Mouse (Mus musculus) stomach, embryonic 15.5 days (tissue): ENCODE measurements at regions not wholly inside any gene's neighbourhood (a gene's known extent, or its start where the extent isn't known, plus 50 kb on each side); places are given as distances from the start of the nearest gene placed in this dataset.
"Not testable (repeated sequence)": the region's sequence is repeated elsewhere in the genome, so short reads cannot be mapped to it uniquely, and the experiment has no call there.

Experiments
- ATAC-seq: fragments of 200-750 bp; cut with Nextera tagmentation; 2 replicates; pipeline ENCODE4 v1.8.0; 2017; ENCODE audit warnings: low read depth, moderate number of reproducible peaks, moderate TSS enrichment; ENCODE audit not compliant: insufficient read depth, low FRiP score
- H3K27ac ChIP-seq: fragments of 300-500 bp; sonication (generic); 2 replicates; pipeline ENCODE4 v1.5.1; 2015; ENCODE audit warnings: mild to moderate bottlenecking, inconsistent platforms
- H3K27me3 ChIP-seq: fragments of 300-500 bp; sonication (generic); replicated peaks from 2 replicates; pipeline ENCODE4 v1.6.1; 2015; ENCODE audit warnings: inconsistent platforms
- H3K36me3 ChIP-seq: fragments of 300-500 bp; sonication (generic); 2 replicates; pipeline ENCODE4 v1.6.1; 2015; ENCODE audit warnings: inconsistent platforms
- H3K4me1 ChIP-seq: fragments of 300-500 bp; sonication (generic); 2 replicates; pipeline ENCODE4 v1.6.1; 2015; ENCODE audit warnings: inconsistent platforms
- H3K4me2 ChIP-seq: fragments of 300-500 bp; sonication (generic); 2 replicates; pipeline ENCODE4 v1.6.1; 2015; ENCODE audit warnings: mild to moderate bottlenecking, inconsistent platforms
- H3K4me3 ChIP-seq: fragments of 300-500 bp; sonication (generic); replicated peaks from 2 replicates; pipeline ENCODE4 v1.5.1; 2015; ENCODE audit warnings: inconsistent platforms
- H3K9ac ChIP-seq: fragments of 300-500 bp; sonication (generic); 2 replicates; pipeline ENCODE4 v1.6.1; 2015; ENCODE audit warnings: inconsistent platforms
- H3K9me3 ChIP-seq: fragments of 300-500 bp; sonication (generic); 2 replicates; pipeline ENCODE4 v1.6.1; 2016; ENCODE audit warnings: inconsistent platforms
- WGBS: fragments of 180-500 bp; shearing (Covaris S2); methylation state at CpG from one replicate; pipeline ENCODE4 v1.1.7; 2015; 5-methylcytosine and 5-hydroxymethylcytosine counted together

DNA sequence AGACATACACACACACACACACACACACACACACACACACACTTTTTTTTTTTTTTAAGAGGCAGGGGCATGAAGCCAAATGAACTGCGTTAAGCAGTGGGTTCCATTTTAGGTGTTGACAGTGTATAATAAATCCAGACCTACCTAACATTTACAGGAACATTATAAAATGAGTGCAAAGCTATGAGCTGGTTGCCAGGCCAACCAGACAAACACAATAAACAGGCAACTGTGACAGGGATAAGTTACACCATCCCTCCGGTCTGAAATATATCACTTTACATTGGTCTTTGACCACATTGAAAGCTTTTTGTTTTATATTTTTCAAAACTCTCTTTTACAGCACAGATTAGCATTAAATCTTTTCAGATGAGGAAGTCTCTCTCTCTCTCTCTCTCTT lies 820.2 kb upstream of the Sox9 start:
- ATAC-seq, result no peak
- Histone ChIP-seq H3K27ac (no peak overlapping the region), H3K4me3 (no peak overlapping the region), H3K9me3 (no peaks in the 10 kb centered on the region), H3K9ac (no peak overlapping the region), H3K36me3 (no peaks in the 10 kb centered on the region), H3K4me1 (no peaks in the 10 kb centered on the region), H3K4me2 (no peak overlapping the region), H3K27me3 (no peaks in the 10 kb centered on the region)
- WGBS, result 40% methylated on average over 2 of the region's 2 CpGs

DNA sequence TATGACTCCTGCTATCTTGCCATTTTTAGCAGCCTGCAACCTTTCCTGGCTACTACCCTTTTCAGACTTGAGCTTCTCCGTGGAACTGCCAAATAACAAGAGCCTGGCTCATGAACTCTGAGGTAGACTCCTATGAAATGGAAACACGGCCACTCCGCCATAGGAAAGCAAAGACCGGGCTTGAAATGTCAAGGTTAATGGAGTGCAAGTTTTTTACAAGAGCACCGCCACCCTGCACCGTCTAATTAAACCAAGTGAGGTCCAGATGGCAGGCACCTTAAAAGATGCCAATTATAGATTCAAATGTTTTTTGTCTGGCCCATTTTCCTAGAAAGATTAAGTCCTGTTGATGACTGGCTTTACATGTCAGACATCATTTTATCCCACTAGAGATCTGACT lies 818.0 kb upstream of the Sox9 start:
- Histone ChIP-seq H3K4me2 (no peak overlapping the region), H3K27ac (no peak overlapping the region), H3K4me1 (no peaks in the 10 kb centered on the region), H3K9ac (no peak overlapping the region), H3K27me3 (no peaks in the 10 kb centered on the region), H3K4me3 (no peak overlapping the region), H3K9me3 (no peaks in the 10 kb centered on the region), H3K36me3 (no peaks in the 10 kb centered on the region)
- no peak for ATAC-seq
- 81% methylated on average over 6 of the region's 6 CpGs for WGBS

DNA sequence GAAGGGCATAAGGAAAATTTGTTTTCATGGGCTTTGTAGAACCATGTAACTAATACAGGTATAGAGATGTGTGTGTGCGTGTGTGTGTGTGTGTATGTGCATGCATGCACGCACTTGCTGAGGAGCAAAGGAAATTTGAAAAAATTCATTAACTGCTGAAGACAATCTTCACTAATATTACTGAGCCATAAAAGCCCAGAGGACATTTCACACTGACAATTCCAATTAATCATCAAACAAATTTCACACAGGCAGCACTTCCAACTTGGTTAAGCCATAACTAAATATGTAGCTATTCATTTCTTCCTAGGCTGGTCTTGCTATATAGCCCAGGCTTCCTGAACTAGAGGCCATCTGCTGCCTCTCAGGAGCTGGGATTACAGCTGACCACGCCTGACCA lies 815.6 kb upstream of the Sox9 start:
- ATAC-seq, result no peak
- WGBS, result 86% methylated on average over 3 of the region's 3 CpGs
- H3K27me3 ChIP-seq, result no peaks in the 10 kb centered on the region

DNA sequence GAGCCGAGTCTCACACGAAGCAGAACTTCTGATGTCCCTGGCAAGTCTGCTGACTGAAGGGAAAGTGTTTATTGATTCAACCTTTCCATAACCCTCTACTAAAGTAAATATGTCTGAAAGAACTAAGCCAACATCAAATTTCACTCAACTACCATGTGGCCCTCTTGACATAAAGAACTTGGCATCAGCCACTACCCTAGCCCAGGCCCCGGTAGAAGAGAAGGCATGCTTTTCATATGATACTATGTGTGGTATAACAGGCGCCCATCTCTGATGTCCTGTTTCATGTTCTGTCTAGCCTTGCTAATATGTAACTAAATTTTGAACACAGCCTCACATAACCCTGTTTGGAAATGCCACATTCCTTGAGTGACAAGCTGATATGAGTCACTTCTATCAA lies 811.0 kb upstream of the Sox9 start:
- Histone ChIP-seq H3K9ac (no peak overlapping the region), H3K36me3 (no peaks in the 10 kb centered on the region), H3K4me2 (no peak overlapping the region), H3K27me3 (no peaks in the 10 kb centered on the region), H3K4me3 (no peak overlapping the region), H3K9me3 (no peaks in the 10 kb centered on the region), H3K27ac (no peak overlapping the region), H3K4me1 (no peaks in the 10 kb centered on the region)
- ATAC-seq, result no peak
- 52% methylated on average over 4 of the region's 4 CpGs for WGBS

More for the DNA sequence above, 815.6 kb upstream of the Sox9 start:
- Histone ChIP-seq H3K9me3 (no peaks in the 10 kb centered on the region), H3K9ac (no peak overlapping the region), H3K27ac (no peak overlapping the region), H3K4me1 (no peaks in the 10 kb centered on the region), H3K4me3 (no peak overlapping the region), H3K36me3 (no peaks in the 10 kb centered on the region), H3K4me2 (no peak overlapping the region)

DNA sequence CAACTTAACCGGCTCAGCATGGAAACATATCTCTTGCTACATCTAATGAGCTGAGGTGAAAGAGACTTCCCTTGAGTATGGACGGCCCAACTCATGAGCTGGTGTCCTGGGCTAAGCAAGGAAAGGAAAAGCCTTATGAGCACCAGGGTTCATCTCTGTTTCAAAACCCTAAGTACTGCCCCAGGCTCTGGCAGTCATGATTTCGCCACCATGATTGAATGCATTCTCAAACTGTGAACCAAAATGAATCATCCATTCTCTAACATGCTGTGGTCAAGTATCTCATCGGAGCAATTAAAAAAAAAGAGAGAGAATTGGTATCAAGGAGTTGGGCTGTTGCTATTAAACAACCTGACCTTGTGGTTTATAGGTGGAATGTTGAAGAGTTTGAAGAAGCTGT lies 803.4 kb upstream of the Sox9 start:
- no peak overlapping the region for H3K27ac ChIP-seq
- no peaks in the 10 kb centered on the region for H3K27me3 ChIP-seq
- no peak for ATAC-seq
- WGBS, result 86% methylated on average over 4 of the region's 4 CpGs
- H3K9ac ChIP-seq, result no peak overlapping the region
- H3K4me2 ChIP-seq, result no peak overlapping the region
- no peaks in the 10 kb centered on the region for H3K9me3 ChIP-seq
- no peaks in the 10 kb centered on the region for H3K36me3 ChIP-seq
- H3K4me1 ChIP-seq, result no peaks in the 10 kb centered on the region
- H3K4me3 ChIP-seq, result no peak overlapping the region

DNA sequence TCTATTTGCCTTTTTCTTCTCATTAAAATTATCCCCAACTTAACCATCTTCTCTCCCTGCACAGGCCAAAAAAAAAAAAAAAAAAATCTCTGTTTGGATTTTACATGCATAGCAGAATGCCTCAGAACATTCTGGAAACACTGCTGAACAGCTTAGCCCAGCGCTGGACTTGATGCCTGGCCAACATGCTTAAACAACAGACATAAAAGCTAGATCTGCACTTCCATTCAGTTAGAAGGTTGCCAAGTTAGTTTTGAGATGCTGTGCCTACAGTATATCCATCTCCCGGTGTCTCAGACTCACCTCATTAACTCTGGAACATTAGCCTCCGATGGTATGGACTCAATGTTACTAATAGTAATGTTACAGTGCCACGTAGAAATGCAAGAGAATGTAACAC lies 785.6 kb upstream of the Sox9 start:
- H3K4me3 ChIP-seq, result no peak overlapping the region
- ATAC-seq, result no peak
- WGBS, result 54% methylated on average over 4 of the region's 4 CpGs
- no peak overlapping the region for H3K9ac ChIP-seq
- no peak overlapping the region for H3K27ac ChIP-seq
- no peaks in the 10 kb centered on the region for H3K36me3 ChIP-seq
- no peaks in the 10 kb centered on the region for H3K27me3 ChIP-seq
- H3K4me2 ChIP-seq, result no peak overlapping the region
- no peaks in the 10 kb centered on the region for H3K9me3 ChIP-seq
- H3K4me1 ChIP-seq, result no peaks in the 10 kb centered on the region

DNA sequence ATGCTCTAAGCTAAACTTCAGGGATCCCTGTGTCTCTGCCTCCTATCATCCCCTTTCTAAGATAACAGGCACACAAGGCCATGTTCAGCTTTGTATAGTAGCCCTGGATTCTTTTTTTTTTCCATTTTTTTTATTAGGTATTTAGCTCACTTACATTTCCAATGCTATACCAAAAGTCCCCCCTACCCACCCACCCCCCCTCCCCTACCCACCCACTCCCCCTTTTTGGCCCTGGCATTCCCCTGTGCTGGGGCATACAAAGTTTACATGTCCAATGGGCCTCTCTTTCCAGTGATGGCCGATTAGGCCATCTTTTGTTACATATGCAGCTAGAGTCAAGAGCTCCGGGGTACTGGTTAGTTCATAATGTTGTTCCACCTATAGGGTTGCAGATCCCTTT lies 771.2 kb upstream of the Sox9 start:
- H3K4me2 ChIP-seq, result not testable (repeated sequence)

DNA sequence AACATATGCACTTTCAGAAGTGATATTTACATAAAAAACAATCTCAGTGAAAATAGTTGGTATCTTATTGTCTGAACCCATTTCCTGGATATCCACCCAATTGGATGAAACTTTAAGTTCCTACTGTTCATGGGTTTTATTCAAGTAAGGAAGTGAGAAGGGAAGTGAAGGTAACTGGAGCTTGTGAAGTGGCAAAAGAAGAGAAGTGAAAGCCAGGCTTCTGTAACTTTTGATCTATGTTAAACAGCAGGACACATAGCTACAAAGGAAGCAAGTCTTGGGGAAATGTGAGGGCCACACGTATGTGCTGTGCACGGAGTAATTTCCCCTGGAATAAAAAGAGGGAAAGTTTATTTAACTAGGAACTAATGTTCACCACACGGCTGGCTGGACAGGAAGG lies 764.1 kb upstream of the Sox9 start:
- H3K4me1 ChIP-seq, result no peaks in the 10 kb centered on the region
- WGBS, result 72% methylated on average over 3 of the region's 3 CpGs

More for the DNA sequence above, 771.2 kb upstream of the Sox9 start:
- H3K36me3 ChIP-seq, H3K27me3 ChIP-seq, H3K9me3 ChIP-seq, H3K4me1 ChIP-seq, H3K27ac ChIP-seq, H3K4me3 ChIP-seq, H3K9ac ChIP-seq: not testable (repeated sequence)
- 75% methylated on average over 1 of the region's 2 CpGs for WGBS
- ATAC-seq, result peak; percentile 82

DNA sequence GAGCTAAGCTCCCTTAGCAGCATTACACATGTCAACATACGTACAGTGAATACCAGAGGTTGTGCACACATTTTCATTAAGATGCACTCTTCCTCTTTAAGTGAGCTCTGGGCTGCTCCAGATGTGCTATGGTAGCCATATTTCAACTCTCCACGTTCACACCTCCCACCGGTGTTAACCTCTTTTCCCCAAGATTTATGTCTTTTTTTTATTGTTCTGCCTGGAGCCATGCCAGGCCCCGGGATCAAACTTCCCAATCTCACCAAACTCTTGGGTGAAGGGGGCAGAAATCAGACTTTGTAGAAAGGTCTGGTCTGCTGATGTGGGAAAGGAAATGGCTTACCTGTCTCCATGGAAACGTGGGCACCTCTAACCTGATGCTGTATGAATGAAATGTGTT lies 754.0 kb upstream of the Sox9 start:
- no peaks in the 10 kb centered on the region for H3K9me3 ChIP-seq
- H3K9ac ChIP-seq, result no peak overlapping the region
- ATAC-seq, result no peak
- H3K4me3 ChIP-seq, result no peak overlapping the region
- H3K4me2 ChIP-seq, result no peak overlapping the region
- WGBS, result 63% methylated on average over 5 of the region's 5 CpGs
- no peaks in the 10 kb centered on the region for H3K36me3 ChIP-seq
- no peaks in the 10 kb centered on the region for H3K4me1 ChIP-seq
- H3K27ac ChIP-seq, result no peak overlapping the region
- no peaks in the 10 kb centered on the region for H3K27me3 ChIP-seq

More for the DNA sequence above, 764.1 kb upstream of the Sox9 start:
- Histone ChIP-seq H3K9ac (no peak overlapping the region), H3K4me2 (no peak overlapping the region), H3K27ac (no peak overlapping the region), H3K27me3 (no peaks in the 10 kb centered on the region), H3K9me3 (no peaks in the 10 kb centered on the region), H3K36me3 (no peaks in the 10 kb centered on the region), H3K4me3 (no peak overlapping the region)
- ATAC-seq, result no peak

DNA sequence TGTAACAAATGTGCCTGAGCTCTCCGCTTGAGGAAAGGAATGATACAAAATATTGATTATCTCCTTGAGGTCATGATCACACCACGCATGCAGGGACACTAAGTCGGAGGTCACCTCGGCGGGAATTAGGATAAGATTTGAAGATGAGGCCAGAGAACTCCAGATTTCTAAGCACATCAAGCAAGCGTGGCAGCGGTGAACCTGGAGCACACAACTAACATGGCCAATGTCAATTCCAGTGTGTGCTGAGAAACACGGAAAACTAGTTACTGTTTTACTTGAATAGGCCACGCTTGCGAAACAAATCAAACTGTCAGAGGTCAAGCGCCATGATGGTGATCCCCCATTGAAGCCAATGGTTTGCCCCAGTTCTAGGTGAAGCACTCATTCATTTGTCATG lies 743.3 kb upstream of the Sox9 start:
- 95% methylated on average over 11 of the region's 11 CpGs for WGBS
- Histone ChIP-seq H3K4me3 (no peak overlapping the region), H3K27me3 (no peaks in the 10 kb centered on the region), H3K4me1 (no peaks in the 10 kb centered on the region), H3K27ac (no peak overlapping the region), H3K36me3 (no peaks in the 10 kb centered on the region), H3K9ac (no peak overlapping the region), H3K9me3 (no peaks in the 10 kb centered on the region), H3K4me2 (no peak overlapping the region)
- ATAC-seq, result no peak

DNA sequence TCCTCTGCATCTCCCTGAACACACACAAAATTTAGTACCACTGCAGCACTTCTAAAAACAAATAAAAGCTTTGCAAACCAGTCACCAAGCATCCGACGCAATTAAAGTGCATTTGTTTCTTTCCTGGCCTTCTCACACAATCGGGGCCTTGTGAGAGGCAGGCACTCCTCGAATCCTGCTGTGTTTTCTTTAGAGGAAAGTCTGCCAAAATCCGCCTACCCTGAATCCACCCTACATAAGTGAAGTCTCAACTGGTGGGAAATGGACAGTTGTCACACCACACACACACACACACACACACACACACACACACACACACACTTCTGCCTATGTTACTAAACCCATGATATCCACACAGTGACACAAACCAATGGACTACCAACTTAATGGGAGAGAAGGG lies 737.6 kb upstream of the Sox9 start:
- WGBS, result 64% methylated on average over 5 of the region's 5 CpGs
- no peaks in the 10 kb centered on the region for H3K9me3 ChIP-seq
- ATAC-seq, result no peak
- H3K9ac ChIP-seq, result no peak overlapping the region
- H3K27me3 ChIP-seq, result no peaks in the 10 kb centered on the region
- no peak overlapping the region for H3K27ac ChIP-seq
- H3K36me3 ChIP-seq, result no peaks in the 10 kb centered on the region
- H3K4me3 ChIP-seq, result no peak overlapping the region
- H3K4me2 ChIP-seq, result no peak overlapping the region
- H3K4me1 ChIP-seq, result no peaks in the 10 kb centered on the region

DNA sequence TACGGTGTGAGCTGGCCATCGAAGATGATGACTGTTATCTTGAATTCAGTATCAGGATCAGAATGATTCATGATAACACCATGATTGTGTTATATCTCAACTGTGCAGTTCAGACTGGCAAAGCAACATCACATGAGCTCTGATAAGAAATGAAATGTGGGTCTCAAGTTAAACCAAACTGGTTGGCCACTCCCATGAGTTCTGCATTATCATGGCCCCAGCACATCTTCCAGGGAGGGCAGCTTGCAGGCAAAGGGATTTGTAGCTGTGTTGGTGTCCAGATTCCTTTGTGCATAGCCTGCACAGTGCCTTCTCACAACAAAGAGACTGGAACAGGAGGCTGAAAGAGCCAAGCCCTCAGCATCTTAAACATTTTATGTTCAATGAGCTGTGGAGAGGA lies 736.7 kb upstream of the Sox9 start:
- no peak overlapping the region for H3K27ac ChIP-seq
- no peaks in the 10 kb centered on the region for H3K4me1 ChIP-seq
- 90% methylated on average over 2 of the region's 2 CpGs for WGBS
- no peak overlapping the region for H3K4me2 ChIP-seq
- no peaks in the 10 kb centered on the region for H3K27me3 ChIP-seq
- no peak for ATAC-seq
- no peaks in the 10 kb centered on the region for H3K36me3 ChIP-seq
- H3K9ac ChIP-seq, result no peak overlapping the region
- H3K4me3 ChIP-seq, result no peak overlapping the region
- H3K9me3 ChIP-seq, result no peaks in the 10 kb centered on the region

DNA sequence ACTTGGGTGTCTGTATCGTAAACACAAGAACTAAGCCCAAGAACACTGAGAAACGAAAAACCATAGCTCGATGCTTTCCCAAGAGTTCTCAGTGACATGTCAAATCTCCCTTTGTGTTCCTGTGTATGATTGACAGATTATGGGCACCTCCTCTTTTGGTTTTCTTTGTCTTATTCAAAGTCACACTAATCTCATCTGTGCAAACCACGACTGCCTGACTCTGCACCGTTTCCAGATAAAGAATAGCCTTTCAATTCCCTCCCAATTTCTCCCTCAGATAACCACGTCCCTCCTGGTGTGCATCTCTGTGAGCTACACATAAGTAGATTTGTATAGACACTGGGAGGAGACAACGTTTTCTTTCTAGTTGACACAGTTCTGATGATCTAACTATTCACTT lies 731.7 kb upstream of the Sox9 start:
- 59% methylated on average over 7 of the region's 7 CpGs for WGBS
- no peaks in the 10 kb centered on the region for H3K36me3 ChIP-seq
- no peak for ATAC-seq
- H3K9ac ChIP-seq, result no peak overlapping the region
- H3K4me3 ChIP-seq, result no peak overlapping the region
- H3K27me3 ChIP-seq, result no peaks in the 10 kb centered on the region
- H3K4me2 ChIP-seq, result no peak overlapping the region
- no peak overlapping the region for H3K27ac ChIP-seq
- no peaks in the 10 kb centered on the region for H3K9me3 ChIP-seq
- H3K4me1 ChIP-seq, result no peaks in the 10 kb centered on the region
